Mouse (Mus musculus) liver, postnatal 0 days (tissue): ENCODE data around the gene Macf1. TPM values are rescaled to one million over a fixed set of nuclear protein-coding genes. Genes with fewer than 3 reads are reported as not detected.

Experiments
- ATAC-seq: fragments of 200-750 bp; cut with Nextera tagmentation; 2 replicates; pipeline ENCODE4 v1.8.0; 2017; ENCODE audit warnings: mild to moderate bottlenecking, moderate library complexity
- DNase-seq: peaks from one replicate; pipeline ENCODE4 v3.0.0-alpha.2; 2016
- H3K27ac ChIP-seq: fragments of 300-500 bp; sonication (generic); 2 replicates; pipeline ENCODE4 v1.5.1; 2014; ENCODE audit warnings: antibody characterized with exemption, moderate library complexity, mild to moderate bottlenecking, low read depth
- H3K27me3 ChIP-seq: fragments of 300-500 bp; sonication (generic); 2 replicates; pipeline ENCODE4 v1.6.1; 2014; ENCODE audit warnings: low read length, control low read depth, mixed read lengths; ENCODE audit not compliant: insufficient read depth
- H3K36me3 ChIP-seq: fragments of 300-500 bp; sonication (generic); replicated peaks from 2 replicates; pipeline ENCODE4 v1.6.1; 2014; ENCODE audit warnings: mild to moderate bottlenecking, control low read depth, low read length, moderate library complexity, mixed read lengths; ENCODE audit not compliant: insufficient read depth
- H3K4me1 ChIP-seq: fragments of 300-500 bp; sonication (generic); 2 replicates; pipeline ENCODE4 v1.6.1; 2014; ENCODE audit warnings: antibody characterized with exemption, mild to moderate bottlenecking, control low read depth; ENCODE audit not compliant: insufficient read depth
- H3K4me2 ChIP-seq: fragments of 300-500 bp; sonication (generic); 2 replicates; pipeline ENCODE4 v1.6.1; 2014; ENCODE audit warnings: low read depth, mild to moderate bottlenecking, low read length, moderate library complexity, mixed read lengths
- H3K4me3 ChIP-seq: fragments of 300-500 bp; sonication (generic); 2 replicates; pipeline ENCODE4 v1.5.1; 2014; ENCODE audit warnings: low read depth, low read length
- H3K9ac ChIP-seq: fragments of 300-500 bp; sonication (generic); replicated peaks from 2 replicates; pipeline ENCODE4 v1.6.1; 2014; ENCODE audit warnings: mild to moderate bottlenecking, moderate library complexity
- H3K9me3 ChIP-seq: fragments of 300-500 bp; sonication (generic); 2 replicates; pipeline ENCODE4 v1.6.1; 2016; ENCODE audit warnings: mild to moderate bottlenecking, control low read depth, low read length, mixed read lengths
- CTCF ChIP-seq: sonication (generic); IDR thresholded peaks from 2 replicates; pipeline ENCODE4 v1.5.1; 2016; ENCODE audit warnings: antibody characterized with exemption, low read depth
- EP300 ChIP-seq: IDR thresholded peaks from 2 replicates; pipeline ENCODE4 v1.6.1; 2016; ENCODE audit warnings: antibody characterized with exemption, low read depth, mild to moderate bottlenecking
- WGBS: fragments of 180-500 bp; shearing (Covaris S2); extraction: QIAGEN DNeasy Blood & Tissue Kit; methylation state at CpG from one replicate; pipeline ENCODE4 v1.1.7; 2014; ENCODE audit not compliant: insufficient replicate concordance; 5-methylcytosine and 5-hydroxymethylcytosine counted together
- polyA plus RNA-seq: library from polyadenylated mRNA; unstranded; fragments of >200 nt; fragmentation: Nextera tagmentation; extraction: Ambion mirVana; gene quantifications from 2 replicates; pipeline ENCODE4 v1.2.1, GENCODE M21; 2015

Macf1 gene
- polyA plus RNA-seq, 1 experiment from 2014 or later = 11.3 TPM

DNA sequence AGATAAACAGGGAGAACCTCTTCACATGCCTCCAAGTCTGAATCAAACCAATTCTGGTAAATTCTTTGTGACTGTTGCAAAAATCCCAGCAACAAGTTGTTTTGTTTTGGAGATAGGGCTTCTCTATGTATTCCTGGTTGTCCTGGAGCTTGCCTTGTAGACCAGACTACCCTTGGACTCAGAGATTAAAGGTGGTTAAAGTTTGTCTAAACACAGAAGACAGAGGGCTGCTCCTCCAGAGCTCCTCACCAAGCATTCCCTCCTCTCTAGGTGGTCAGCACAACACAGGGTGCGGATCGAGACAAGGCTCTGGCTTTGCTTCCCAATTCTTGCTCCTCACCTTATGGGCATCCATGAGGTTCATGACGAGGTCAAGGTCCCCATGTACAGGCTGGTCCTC, 308.1 kb downstream of the Macf1 start:
- TF ChIP-seq EP300 (no peak), CTCF (no peak)
- Histone ChIP-seq H3K9ac (no peak overlapping the region), H3K4me1 (no peaks in the 10 kb centered on the region), H3K9me3 (no peaks in the 10 kb centered on the region), H3K36me3 (peaks cover 74% of the 10 kb centered on the region), H3K27ac (no peak overlapping the region), H3K27me3 (no peaks in the 10 kb centered on the region), H3K4me2 (no peak overlapping the region), H3K4me3 (no peak overlapping the region)
- DNase-seq (no peak), ATAC-seq (no peak)
- 85% methylated on average over 3 of the region's 3 CpGs for WGBS

DNA sequence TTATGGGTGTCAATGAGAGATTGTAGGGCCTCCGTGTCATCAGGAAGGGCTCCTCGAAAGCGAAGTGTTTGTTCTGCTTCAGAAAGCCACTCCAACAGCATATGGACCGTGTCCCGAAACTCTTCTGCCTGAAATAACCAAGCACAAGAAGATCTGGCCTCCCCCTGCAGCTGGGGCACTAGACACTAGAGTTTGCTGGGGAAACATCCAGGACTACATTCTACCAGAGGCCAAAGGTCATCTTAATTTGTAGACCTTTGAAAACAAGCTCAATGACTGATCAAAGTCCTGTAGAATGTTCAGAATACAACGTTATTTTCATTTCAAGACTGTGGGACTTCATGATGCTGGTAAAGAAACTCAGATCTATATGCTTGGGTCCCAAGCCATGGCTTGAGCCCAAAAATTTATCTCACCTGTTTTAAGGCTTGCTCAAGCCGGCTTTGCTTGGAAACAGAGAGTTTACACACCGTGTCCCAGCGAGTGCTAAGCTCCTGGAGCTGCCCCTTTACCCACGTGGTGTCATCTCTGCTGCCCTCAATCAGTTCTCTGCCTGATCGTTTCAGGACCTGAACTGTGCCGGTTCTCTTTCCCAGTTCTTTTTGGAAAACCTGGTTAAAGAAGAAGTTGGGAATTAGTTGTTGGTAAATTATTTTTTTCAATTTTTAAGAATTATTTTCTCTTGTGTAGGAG, 309.7 kb downstream of the Macf1 start:
- WGBS = 73% methylated on average over 12 of the region's 12 CpGs
- DNase-seq (peak; percentile 19), ATAC-seq (peak; percentile 94)
- no peak overlapping the region for H3K4me3 ChIP-seq
- peaks cover 80% of the 10 kb centered on the region for H3K36me3 ChIP-seq
- H3K4me2 ChIP-seq = peak overlapping the region; percentile 27; the same call in 1 of the 2 replicates
- H3K9me3 ChIP-seq = no peaks in the 10 kb centered on the region
- no peaks in the 10 kb centered on the region for H3K27me3 ChIP-seq
- peak overlapping the region; percentile 67 for H3K27ac ChIP-seq
- no peak overlapping the region for H3K9ac ChIP-seq
- TF ChIP-seq EP300 (no peak), CTCF (no peak)
- H3K4me1 ChIP-seq = no peaks in the 10 kb centered on the region

DNA sequence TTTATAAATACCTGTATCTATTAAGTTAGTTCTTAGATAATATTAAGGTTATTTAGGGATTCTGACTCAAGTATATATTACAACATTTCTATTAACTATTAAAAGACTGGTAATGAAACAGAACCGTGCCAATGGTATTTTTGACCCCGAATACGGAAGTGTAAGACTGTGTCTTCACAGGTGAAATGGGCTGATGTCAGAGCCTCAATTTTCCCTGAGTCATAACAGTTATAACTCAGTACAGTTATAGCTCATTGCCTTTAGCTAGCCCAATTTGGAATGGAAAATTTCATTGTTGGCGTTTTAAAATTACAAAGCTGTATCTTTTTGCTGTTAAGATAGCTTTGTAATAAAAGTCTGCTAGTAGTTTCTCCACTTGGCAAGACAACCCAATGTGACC, 320.6 kb downstream of the Macf1 start:
- Histone ChIP-seq H3K9me3 (no peaks in the 10 kb centered on the region), H3K27ac (no peak overlapping the region), H3K4me2 (no peak overlapping the region), H3K4me3 (no peak overlapping the region), H3K4me1 (no peaks in the 10 kb centered on the region), H3K27me3 (no peaks in the 10 kb centered on the region), H3K36me3 (peaks cover 78% of the 10 kb centered on the region), H3K9ac (no peak overlapping the region)
- WGBS = 91% methylated on average over 4 of the region's 4 CpGs
- no peak for DNase-seq
- no peak for TF ChIP-seq EP300
- TF ChIP-seq CTCF = no peak
- ATAC-seq = no peak

DNA sequence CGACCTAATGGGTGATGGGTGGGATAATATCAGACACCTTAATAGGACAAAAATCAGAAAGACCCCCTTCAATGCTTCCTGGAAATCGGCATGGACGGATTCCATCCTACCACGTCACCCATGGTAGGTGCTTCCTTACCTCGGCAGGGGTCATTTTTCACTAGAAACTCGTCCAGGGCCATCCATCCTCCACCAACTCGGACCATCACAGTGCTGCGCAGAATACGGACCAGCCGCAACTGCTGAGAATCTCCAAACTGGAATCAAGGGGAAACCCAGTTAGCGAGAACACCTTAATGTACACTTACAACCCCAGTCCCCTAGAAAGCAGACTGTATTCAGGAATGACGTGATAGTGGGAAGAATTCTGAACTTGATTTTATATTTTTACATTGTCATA, 323.4 kb downstream of the Macf1 start:
- no peaks in the 10 kb centered on the region for H3K4me1 ChIP-seq
- no peaks in the 10 kb centered on the region for H3K9me3 ChIP-seq
- ATAC-seq (no peak), DNase-seq (no peak)
- 91% methylated on average over 12 of the region's 12 CpGs for WGBS
- H3K36me3 ChIP-seq = peaks cover 72% of the 10 kb centered on the region
- TF ChIP-seq CTCF = no peak
- TF ChIP-seq EP300 = no peak
- no peak overlapping the region for H3K4me2 ChIP-seq
- H3K9ac ChIP-seq = no peak overlapping the region
- H3K4me3 ChIP-seq = no peak overlapping the region
- no peak overlapping the region for H3K27ac ChIP-seq
- H3K27me3 ChIP-seq = no peaks in the 10 kb centered on the region

DNA sequence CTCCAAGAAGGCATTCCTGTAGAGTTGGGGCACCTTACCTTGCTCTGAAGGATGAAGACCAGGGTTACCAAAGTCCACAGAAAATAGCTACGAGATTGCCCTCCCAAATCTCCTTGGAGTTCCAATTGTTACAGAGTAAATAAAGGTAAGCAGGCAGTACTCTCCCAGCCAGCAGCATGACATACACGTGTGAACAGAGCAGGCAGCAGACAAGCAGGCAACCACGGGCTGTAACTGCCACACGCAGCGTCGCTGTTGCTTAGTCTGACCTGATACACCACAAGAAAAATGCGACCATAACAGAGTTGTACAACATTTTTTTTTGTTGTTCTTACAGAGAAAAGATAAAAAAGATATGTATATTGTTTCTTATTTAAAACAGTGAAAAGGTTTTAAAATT, 325.5 kb downstream of the Macf1 start:
- Histone ChIP-seq H3K36me3 (peaks cover 74% of the 10 kb centered on the region), H3K9me3 (no peaks in the 10 kb centered on the region), H3K27ac (no peak overlapping the region), H3K4me1 (no peaks in the 10 kb centered on the region), H3K4me3 (no peak overlapping the region), H3K4me2 (no peak overlapping the region), H3K27me3 (no peaks in the 10 kb centered on the region), H3K9ac (no peak overlapping the region)
- WGBS = 87% methylated on average over 7 of the region's 7 CpGs
- DNase-seq (no peak), ATAC-seq (no peak)
- no peak for TF ChIP-seq EP300
- no peak for TF ChIP-seq CTCF

DNA sequence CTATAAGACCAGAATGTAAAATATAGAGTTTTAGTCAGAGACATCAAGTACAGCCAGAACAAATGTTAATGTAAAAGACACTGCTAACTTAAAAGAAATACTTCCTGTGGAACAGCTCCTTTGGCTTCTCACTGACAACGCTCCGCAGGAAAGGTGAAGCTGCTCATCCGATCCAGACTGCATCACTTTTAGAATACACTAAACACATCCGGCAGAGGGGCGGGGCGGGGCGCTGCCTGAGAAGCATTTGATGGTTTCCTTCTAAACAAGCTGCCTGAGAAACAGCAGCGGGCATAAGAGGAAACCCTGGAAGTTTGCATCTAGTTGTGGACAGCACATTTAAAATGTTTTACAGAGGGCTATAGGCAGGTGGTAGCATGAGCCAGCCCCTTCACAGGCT, 328.2 kb downstream of the Macf1 start:
- H3K9me3 ChIP-seq = no peaks in the 10 kb centered on the region
- H3K36me3 ChIP-seq = peaks cover 76% of the 10 kb centered on the region
- no peak overlapping the region for H3K9ac ChIP-seq
- no peaks in the 10 kb centered on the region for H3K27me3 ChIP-seq
- ATAC-seq (no peak), DNase-seq (no peak)
- TF ChIP-seq EP300 = no peak
- no peak for TF ChIP-seq CTCF
- WGBS = 87% methylated on average over 8 of the region's 8 CpGs
- H3K4me3 ChIP-seq = no peak overlapping the region
- no peak overlapping the region for H3K27ac ChIP-seq
- no peaks in the 10 kb centered on the region for H3K4me1 ChIP-seq
- H3K4me2 ChIP-seq = no peak overlapping the region
